ENCODE assay signal across 37 mouse cellular contexts in genomic region chr3:97615933-97616332, GRCm38 (mm10). TPM values are rescaled to one million over a fixed set of nuclear protein-coding genes. Genes with fewer than 3 reads are reported as not detected.
"Had no signal": no experiment of that assay in that cellular context is flagged by ENCODE, and none has a peak within 500 bp of the region (broad histone marks: within the 10 kb centered on the region; RNA-seq: fewer than 3 reads in every experiment).

No protein-coding gene starts in this region.

- H3K27me3 ChIP-seq: heart, embryonic 13.5 days; heart, embryonic 15.5 days; hindbrain, embryonic 12.5 days; intestine, embryonic 15.5 days; limb, embryonic 12.5 days had no signal

- H3K4me1 ChIP-seq: heart, embryonic 15.5 days; hindbrain, embryonic 10.5 days; hindbrain, embryonic 12.5 days; intestine, embryonic 15.5 days; limb, embryonic 10.5 days; limb, embryonic 12.5 days had no signal

- ATAC-seq: hindbrain, embryonic 16.5 days; inflammation-experienced regulatory T-cells, adult 6 months had no signal

- H3K27ac ChIP-seq: heart, embryonic 13.5 days; heart, embryonic 15.5 days; hindbrain, embryonic 10.5 days; hindbrain, embryonic 12.5 days; hindbrain, embryonic 14.5 days; layer of hippocampus, adult 2 months; left cerebral cortex, adult 2 months; limb, embryonic 10.5 days; limb, embryonic 12.5 days had no signal

- H3K36me3 ChIP-seq: heart, embryonic 13.5 days; heart, embryonic 15.5 days; hindbrain, embryonic 10.5 days; hindbrain, embryonic 12.5 days; intestine, embryonic 15.5 days; limb, embryonic 10.5 days; limb, embryonic 12.5 days had no signal

- H3K4me2 ChIP-seq: heart, embryonic 11.5 days; heart, embryonic 13.5 days; heart, embryonic 15.5 days; hindbrain, embryonic 12.5 days; hindbrain, embryonic 14.5 days; intestine, embryonic 15.5 days; limb, embryonic 12.5 days; liver, embryonic 11.5 days had no signal

- H3K9ac ChIP-seq: heart, embryonic 13.5 days; heart, embryonic 15.5 days; hindbrain, embryonic 12.5 days; hindbrain, embryonic 14.5 days; intestine, embryonic 15.5 days; limb, embryonic 12.5 days had no signal

- DNase-seq: gastrocnemius, postnatal 14 days; gastrocnemius, postnatal 36 days; heart, adult 18-20 months; heart, postnatal 14 days; heart, postnatal 36 days; kidney, adult 18-20 months; kidney, adult 8-10 months; kidney, postnatal 10 days; kidney, postnatal 25 days; kidney, postnatal 4 days had no signal

- H3K9me3 ChIP-seq: heart, embryonic 13.5 days; heart, embryonic 15.5 days; hindbrain, embryonic 10.5 days; hindbrain, embryonic 12.5 days; intestine, embryonic 15.5 days; limb, embryonic 10.5 days had no signal

- H3K4me3 ChIP-seq: heart, embryonic 13.5 days; heart, embryonic 15.5 days; hindbrain, embryonic 10.5 days; hindbrain, embryonic 12.5 days; intestine, embryonic 15.5 days; layer of hippocampus, adult 2 months; left cerebral cortex, adult 2 months; limb, embryonic 10.5 days; limb, embryonic 12.5 days had no signal

RNA-seq across cellular contexts. Expression of gene Gm17651, which starts 58.6 kb away (rescaled TPM):
- total RNA-seq: gastrocnemius, adult 18-20 months; gastrocnemius, adult 8-10 months; gastrocnemius, postnatal 14 days; gastrocnemius, postnatal 36 days; heart, adult 18-20 months; heart, adult 8-10 months; heart, postnatal 14 days; heart, postnatal 36 days; layer of hippocampus, adult 2 months; layer of hippocampus, postnatal 10 days; layer of hippocampus, postnatal 25 days; left cerebral cortex, adult 2 months; left cerebral cortex, postnatal 14 days; left cerebral cortex, postnatal 36 days had no signal
- polyA plus RNA-seq: gonadal fat pad, adult 2 months; heart, embryonic 11.5 days; heart, embryonic 13.5 days; heart, embryonic 15.5 days; heart, postnatal 0 days; hindbrain, embryonic 10.5 days; hindbrain, embryonic 12.5 days; hindbrain, embryonic 14.5 days; hindbrain, embryonic 16.5 days; inflammation-experienced regulatory T-cells, adult 6 months; intestine, embryonic 15.5 days; intestine, postnatal 0 days; kidney, embryonic 14.5 days; kidney, embryonic 16.5 days; limb, embryonic 10.5 days; limb, embryonic 12.5 days; limb, embryonic 14.5 days; liver, embryonic 11.5 days had no signal
